Mouse (Mus musculus): ENCODE measurements at regions not wholly inside any gene's neighbourhood (a gene's known extent, or its start where the extent isn't known, plus 50 kb on each side); places are given as distances from the start of the nearest gene placed in this dataset.

DNA sequence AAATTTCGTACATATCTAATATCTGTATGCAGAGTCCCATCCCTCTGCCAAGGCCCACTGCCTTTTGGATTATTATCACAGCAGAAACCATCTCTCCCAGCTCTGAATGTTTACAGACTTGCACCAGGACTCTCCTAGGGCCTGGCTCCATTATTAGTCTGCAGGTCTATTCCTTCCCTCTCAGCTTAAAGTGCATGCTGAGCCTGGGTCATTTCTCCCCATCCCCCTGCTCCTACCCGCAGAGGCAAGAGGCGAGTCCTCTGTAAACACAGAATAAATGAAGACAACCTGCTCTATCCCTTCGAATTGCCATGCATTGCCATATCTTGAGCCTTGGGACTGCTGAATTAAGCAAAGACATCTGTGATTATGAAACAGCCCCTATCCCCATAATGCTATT lies 362.6 kb upstream of the Cdh11 start:
- no peak for DNase-seq

DNA sequence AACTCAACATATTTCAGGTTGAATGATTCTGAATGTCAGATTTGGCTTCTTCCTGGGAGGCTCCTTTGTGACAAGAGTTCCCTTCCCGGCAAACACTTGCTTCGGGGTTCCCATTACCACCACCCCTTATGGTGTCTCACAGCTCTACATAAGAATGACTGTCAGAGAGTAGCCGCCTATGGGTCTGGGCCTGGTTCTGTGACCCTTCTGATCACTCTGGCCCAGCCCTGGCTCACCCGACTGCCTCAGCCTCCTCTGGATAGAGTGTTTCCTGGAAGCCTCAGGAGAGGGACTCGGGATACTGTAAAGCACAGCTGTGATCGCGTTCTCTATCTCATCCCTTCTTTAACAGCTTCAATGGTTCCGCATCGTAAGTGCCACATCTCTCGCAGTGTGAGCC lies 363.0 kb upstream of the Cdh11 start:
- DNase-seq: no peak

DNA sequence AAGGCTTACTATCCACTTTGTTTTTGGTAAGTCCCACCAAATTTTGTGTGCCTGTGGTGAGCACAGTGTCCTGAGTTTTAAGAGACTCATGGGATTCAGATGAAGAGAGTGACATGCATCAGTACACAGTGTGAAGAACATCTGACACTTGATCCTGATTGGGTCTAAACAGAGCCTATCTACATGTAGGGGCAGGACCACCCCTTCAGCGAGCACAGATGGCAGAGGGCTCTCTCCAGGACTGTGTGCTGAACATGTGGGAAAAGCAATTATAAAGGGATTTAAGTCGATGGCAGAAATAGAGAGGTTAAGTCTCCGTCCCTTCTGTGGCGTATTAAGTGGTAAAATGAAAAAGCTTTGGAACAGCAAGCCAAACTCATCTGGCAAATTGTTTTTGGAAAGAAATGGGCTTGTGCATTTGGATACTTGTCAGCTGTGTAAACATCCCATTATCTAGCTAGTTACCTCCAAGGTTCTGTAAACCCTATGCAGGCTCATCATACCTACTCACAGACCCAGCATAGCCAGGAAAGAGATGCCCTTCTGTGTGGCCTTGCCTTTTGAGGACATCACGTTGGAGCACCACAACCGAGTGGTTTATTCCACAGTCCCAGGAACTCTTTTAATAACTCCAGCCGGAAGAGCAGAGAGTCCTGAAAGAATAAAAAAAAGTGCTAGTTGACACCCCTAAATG lies 381.3 kb upstream of the Cdh11 start:
- DNase-seq: no peak

DNA sequence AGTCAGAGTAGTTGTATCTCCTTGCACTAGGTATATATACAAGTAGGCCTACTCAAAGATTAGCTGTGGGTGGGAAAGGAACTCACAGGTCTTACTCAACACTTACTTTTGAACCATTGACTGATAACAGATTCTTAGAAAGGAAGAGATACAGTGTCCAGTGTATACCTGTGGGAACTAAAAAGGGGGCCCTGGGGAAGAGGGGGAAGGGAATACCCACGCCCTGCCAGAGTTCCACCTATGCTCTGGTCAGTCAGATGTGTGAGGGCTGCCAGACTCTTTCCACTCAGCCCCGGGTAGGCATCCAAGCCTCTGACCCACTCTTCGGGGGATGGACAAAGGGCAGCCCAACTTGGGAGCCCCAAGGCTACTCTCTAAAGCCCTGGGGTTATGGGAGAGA lies 387.9 kb upstream of the Cdh11 start:
- DNase-seq: no peak

DNA sequence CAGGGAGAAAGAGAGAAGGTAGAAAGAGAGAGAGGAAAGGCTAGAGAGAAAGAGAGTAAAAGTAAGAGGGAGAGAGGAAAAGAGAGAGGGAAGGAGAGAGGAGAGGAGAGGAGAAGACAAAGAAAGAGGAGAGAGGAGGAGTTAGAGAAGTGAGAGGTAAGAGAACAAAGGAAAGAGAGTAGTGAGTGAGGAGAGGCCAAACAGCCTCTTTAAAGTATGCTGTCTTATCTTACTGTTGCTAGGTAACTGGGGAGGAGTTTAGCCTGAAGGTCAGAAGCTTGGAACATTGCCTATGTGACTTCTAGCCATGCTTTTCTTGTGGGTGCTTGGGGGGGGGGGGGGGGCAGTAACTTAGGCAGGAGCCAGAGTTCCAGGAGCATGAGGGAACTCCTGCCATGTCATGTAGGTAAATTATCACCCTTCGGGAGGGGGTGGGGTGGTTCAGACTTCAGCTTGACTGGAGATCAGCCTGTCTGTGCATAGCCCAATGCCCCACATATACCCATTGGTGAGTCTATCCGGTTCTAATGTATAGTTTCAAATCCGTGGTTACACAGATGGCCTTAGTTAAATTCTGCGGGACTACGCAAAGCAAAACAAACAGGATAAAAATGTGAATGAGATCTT lies 388.5 kb upstream of the Cdh11 start:
- DNase-seq: no peak

DNA sequence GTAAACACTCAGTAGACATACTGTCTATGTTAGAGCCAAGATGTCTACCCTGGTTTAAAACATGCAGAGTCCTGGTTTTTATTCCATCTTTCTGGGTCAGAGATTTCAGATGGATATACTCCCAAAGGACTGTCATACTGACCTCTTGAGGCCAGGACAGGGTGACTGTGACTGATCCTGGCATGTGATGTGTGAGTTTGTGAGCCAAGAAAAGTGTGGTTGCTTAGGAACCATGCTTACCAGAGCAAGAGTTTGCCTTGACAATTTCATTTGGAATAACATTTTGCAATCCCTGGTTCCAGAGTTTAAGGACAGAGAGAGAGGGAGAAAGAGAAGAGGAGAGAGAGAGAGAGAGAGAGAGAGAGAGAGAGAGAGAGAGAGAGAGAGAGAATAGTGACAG lies 395.2 kb upstream of the Cdh11 start:
- no peak for DNase-seq

DNA sequence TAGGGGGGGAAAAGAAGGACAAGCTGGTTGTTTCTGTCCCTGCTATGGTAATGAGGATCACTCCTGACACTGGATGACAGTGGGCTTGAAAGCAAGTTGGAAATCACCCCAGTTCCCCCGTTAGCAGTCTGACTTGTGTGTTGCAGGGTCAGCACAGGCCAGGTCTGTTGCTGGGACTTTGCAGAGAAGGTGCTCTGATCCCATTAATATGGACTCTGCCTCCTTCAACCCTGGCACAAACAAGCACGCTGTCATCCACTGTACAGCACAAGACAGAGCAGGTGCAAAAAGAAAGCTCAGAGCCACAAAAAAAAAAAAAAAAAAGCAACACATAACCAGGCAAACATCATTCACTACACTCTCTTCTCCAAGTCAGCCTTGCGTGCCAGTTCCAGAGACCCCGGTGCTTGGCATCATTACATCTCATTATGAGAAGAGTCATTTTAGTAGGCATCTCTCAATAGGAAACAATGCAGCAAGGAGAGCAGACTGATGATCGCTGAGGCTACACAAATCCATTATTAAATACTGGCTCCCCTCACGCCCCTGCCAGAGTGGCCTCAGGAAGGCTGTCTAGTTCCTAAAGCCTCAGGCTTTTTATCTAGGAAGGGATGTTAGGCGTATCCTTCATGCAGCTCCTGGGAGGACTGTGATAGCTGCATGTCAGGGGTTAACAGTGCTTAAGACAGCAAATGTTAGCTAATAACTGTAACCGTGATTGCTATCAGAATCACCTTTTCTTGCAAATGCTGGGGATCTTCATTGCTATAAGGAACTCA lies 403.5 kb upstream of the Cdh11 start:
- no peak for DNase-seq

DNA sequence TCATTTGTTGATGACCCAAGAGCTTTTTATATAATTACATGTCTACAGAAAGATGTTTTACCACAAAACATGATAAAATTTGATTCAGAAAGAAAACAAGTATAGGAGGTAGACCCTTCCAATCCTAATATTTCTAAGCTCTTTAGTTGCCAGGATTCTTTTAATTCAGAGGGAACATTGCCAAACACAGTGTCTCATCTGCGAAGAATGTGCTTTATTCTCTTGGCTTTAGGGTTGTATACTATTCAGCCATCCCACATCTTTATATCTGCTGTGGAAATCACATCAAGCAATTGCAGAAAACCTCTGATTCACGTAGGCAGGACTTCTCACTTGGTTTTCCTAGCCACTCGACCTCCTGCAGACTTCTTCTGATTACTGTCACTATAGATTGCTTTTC lies 412.8 kb upstream of the Cdh11 start:
- no peak for DNase-seq

DNA sequence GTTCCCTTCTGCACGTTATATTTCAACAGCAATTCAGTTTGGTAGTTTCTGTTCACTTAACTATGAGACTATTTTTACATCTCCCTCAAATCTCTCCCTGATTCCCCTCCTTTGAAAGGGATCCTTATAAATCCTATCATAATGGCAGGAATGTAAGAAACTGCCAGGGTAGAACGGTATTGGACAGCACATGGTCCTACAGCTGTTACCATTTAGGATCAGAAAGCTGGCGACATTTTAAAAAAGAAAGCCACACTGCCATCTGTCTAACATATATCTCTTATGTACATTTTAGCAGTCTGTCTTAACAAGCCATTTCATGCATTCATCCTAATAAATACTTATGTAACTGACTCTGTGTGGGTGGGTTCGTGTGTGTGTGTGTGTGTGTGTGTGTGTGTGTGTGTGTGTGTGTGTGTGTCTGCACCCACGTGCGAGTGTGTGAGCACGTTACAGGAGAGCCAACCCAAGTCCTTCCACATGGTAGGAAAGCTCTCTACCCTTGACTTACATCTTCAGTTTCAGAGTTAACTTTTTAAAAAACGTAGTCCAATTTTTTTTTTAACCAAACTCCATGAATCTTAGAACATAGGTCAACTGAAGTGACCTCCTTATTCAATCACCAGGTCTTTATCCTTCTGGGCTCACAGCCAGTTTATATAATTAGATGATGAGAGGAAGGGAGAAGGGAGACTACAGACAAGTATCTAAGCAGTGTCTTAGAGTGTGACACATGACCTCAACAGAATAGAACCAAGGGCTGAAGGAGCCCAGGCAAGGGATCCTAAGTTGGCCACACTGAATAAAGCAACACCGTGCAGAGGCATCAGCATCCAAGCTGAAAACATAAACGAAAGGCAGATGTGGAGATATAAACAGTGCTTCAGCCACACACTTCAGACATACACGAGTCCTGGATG lies 414.5 kb upstream of the Cdh11 start:
- DNase-seq: no peak

DNA sequence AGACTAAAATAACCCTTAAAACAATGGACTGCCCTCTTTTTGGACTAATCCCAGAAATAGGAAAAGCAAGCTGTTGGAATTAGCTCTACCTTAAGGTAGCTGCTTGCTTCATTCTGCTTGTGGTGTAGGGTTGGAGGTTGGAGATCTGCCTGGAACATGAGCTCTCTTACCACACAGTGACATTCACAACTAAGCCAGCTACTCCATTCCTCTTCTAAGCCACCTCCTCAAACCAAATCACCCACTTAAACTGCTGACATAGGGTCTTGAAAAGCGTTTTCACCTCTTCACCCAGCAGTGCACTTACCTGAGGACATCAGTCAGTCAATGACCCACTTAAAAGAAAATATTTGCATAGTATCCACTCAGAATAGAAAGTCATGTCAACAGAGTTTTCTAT lies 418.3 kb upstream of the Cdh11 start:
- no peak for DNase-seq

DNA sequence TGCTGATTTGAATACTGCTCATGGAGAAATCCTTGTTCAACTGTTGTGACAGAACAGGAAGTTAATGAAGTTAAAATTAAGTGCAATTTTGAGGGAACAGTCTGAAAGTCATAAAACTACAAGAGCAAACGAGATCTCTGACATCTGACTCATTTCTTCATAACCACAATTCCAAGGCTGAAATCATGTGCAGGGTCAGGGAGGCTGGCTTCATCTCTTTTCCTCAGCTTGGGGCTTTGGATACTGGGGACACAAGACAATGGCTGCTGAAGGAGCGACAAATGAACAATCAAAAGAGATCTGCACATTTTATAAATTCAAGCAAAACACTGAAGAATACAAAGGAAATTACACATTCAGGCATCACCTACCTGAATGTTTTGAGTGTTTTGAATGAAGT lies 429.2 kb upstream of the Cdh11 start:
- no peak for DNase-seq

DNA sequence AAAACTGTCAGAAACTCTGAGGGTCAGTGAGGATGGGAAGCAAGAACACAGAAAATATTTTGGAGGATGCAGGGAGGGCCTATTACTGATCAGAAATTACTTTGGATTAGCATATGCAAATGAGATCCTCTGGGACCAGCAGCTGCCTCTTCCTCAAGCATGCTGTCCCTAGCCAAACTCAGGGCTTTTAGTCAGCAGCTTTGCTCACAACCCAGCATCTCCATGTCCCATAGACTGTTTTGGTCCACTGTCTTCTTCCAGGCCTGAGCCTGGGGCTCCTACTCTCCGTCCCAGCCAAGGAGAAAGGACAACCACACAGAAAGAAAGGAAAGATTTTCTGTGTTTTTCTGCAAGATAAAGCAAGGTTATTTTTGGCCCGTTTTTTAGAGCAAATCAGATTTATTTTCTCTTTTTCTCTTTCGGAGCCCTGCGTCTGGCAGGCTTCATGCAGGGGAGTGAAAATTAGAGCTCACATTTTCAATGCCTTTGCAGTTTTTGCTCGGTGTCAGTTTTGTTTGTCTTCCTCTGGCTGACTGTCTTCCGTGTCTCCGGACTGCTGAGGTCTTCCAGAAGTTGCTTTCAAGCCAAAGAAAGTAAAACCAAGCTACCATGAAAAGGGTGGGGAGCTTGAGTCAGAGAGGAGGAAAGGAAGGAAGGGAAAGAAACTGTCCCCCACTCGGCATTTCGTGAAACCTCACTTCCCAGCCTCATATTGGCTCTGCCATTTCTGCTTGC lies 445.5 kb upstream of the Cdh11 start:
- DNase-seq: peak; percentile 42 to 57

DNA sequence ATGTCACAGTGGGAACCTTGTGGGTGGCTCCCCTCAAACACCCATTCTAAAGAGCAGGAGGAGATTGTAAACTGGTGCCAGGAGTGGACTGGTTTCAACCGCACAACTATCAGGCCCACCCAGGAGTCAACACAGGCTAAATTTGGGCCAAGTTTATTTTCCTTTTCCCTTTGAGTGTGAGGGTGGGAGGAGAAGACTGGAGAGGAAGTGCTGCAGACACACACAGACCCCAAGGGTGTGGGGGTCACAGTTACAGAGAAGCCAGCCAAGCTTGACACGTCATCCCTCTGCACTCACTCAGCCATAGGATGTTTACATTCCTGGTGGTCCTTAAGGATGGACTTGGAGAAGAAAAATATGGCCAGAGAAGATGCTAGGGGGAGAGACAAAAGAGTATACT lies 448.9 kb upstream of the Cdh11 start:
- peak; percentile 67 to 72 for DNase-seq

DNA sequence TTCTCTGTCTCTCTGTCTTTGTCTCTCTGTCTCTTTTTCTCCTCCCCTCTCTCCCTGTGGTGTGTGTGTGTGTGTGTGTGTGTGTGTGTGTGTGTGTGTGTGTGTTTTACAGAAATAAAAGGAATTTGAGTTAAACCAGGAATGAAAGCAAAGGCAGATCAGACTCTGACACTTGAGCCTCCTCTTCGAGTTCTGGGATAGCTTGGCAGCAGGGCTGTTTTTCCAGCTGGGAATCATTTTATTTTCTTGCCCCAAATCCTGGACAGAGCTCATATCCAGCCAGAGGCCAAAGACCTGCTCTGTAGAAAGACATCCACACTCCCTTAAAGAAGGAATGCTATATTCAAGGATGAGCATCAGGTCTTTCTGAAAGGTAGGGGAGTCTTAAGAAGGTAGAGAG lies 450.2 kb upstream of the Cdh11 start:
- DNase-seq: peak; percentile 64 to 65

DNA sequence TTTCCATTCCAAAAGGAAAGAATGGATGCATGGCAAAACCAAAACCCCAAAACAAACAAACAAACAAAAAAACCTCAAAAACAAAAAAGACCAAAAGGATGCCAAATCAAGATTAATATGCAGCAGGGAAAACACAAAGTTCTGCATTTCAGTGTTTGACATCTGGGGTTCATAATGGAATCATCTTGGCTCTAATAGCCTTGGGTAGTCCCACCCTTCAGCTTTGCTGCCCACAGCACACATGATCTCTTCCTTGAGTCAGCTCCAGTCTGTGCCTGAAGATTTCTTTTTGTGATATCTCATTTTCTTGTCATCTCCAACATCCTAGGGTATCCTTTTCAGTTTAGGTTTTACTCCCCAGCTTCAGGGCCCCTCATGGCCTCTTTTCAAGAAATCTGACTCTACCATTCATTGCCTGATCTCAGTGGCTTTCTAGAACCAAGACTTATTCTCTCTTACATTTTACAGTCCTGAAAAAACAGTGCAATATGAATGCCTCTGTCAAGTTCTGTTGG lies 453.1 kb upstream of the Cdh11 start:
- no peak for DNase-seq

DNA sequence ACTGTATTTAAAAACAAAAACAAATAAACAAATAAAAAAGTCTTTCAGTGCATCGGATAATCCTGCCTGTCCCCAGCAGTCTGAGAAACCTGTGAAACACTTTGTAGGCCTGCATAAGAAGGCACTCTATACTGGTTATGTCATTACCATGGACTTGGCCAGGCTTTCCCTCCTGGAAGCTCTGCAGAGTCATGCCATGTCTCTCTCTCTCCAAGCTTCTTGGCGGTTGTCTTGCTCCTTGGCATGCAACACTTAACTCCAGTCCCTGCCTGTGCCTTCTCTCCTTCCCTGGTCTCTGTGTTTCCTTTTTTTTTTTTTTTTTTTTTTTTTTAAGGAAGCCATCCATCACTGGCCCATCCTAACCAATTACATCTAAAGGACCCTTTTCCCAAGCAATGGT lies 458.7 kb upstream of the Cdh11 start:
- no peak for DNase-seq

DNA sequence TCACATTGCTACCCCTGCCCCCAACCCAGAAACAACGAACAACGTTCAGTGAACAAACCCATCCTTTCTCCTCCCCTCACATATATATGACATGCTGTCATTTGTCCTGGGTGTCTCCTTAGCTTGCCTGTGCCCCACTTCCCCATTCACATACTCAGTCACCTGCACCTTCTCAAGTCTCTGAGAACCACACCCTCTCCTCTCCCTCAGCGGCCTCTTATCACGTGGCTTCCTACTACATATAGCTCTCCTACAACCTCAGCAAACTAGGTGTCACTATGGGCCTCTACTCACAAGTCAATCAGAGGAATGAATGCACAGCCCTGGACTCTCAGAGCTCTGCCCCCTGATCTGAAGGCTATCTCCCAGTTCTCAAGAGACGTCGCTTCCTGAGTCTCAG lies 459.2 kb upstream of the Cdh11 start:
- no peak for DNase-seq

DNA sequence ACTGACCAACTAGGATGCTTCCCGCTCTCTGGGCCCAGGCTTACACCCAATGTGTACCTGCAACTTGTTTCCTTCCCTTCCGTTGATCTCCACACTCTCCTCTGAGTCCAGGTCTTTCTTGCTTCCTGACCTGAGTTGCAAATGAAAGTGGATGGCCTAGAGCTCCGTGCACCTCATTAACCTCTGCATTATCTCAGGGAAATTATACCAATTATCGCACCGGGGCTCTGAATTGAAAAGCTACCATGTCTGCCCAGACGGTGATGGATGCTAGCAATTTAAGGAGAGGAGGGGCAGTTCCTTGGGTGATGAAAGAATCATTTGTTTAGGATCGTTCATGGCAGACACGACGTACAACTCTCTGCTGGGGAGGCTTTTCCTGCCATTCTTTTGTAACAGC lies 460.4 kb upstream of the Cdh11 start:
- no peak for DNase-seq

DNA sequence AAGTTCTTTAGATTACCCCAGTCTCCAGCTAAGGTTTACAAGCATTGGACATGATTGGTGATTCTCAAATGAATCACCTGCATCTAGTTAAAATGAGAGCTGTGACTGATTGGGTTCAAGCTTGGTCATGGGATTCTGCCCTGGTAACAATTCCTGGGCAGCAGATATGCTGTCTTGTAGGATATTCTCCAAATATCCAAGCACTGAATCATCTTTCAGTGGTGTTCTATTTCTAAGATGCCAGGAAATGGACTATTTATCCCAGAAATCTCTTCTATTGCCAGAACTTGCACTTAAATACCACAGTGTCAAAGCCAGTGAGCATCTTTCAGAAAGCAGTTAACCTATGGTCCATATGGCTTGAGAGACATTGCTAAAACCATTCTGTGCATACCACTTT lies 475.8 kb upstream of the Cdh11 start:
- DNase-seq: no peak

DNA sequence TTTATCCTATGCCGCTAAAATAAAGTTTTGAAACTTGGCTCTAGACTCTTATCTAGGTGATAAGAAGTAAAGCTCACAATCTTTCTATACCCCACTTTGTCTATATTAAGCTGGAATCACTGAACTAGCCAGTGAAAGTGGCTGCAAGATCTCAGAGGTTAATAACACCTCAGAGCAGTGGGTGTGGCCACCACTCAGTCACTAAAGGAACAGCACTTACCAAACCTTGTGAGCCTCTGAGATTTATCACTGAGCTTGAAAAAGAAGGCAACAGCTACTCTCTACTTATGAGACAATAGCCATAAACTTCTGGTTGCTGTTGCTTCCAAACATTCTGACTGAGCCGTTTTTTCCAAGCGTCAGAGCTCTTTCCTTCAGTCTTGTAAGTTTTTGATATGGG lies 484.6 kb upstream of the Cdh11 start:
- no peak for DNase-seq

DNA sequence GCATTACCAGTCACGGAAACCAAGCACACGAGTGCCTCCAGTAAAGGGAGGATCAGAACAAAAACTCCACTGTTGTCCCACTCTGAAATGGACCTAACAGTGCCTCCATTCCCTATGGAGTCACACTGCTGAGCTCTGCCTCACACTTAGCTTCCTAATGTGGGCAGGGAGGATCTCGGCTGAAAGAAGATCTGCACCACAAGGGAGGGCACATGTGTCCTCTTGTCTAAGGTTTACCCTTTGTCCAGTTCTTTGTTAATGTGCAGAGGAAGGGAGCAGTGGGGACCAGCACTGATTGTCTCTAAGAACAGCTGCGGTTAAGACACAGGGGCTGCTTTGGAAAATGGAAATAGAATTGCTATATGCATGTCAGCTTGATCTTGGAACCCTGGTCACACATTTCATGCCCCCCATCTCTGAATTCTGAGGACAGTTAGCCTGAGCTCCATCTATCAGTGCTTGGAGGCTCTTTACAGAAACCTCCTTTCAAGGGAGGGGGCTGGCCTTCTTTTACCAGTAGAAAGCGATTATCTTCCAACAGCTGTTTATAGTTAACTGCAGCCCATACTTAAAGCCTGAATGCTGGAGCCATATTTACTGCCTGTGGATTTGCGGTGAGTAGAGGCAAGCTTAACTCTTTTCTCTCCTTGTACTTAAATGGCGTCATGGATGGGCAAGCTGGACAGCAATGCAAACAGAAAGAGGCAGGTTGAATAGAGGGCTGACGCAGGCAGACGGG lies 485.5 kb upstream of the Cdh11 start:
- DNase-seq: no peak
